Mouse (Mus musculus): Measurements from ENCODE around the gene Pla2r1.

The Pla2r1 gene

GRCm38 (mm10) chr2:60500583-60501116 lies 52.5 kb downstream of the Pla2r1 start:
- DNase-seq: no peak

GRCm38 (mm10) chr2:60479906-60480305 lies 73.2 kb downstream of the Pla2r1 start:
- peak; percentile 38 for DNase-seq

GRCm38 (mm10) chr2:60478778-60479177 lies 74.3 kb downstream of the Pla2r1 start:
- no peak for DNase-seq

GRCm38 (mm10) chr2:60468901-60469770 lies 84.0 kb downstream of the Pla2r1 start:
- no peak for DNase-seq

GRCm38 (mm10) chr2:60452376-60452775 lies 100.7 kb downstream of the Pla2r1 start:
- no peak for DNase-seq

- no peak for DNase-seq
Observed at GRCm38 (mm10) chr2:60451119-60451773, 101.9 kb downstream of the Pla2r1 start.

- no peak for DNase-seq
Observed at GRCm38 (mm10) chr2:60449732-60450131, 103.4 kb downstream of the Pla2r1 start.

GRCm38 (mm10) chr2:60444711-60445509 lies 108.2 kb downstream of the Pla2r1 start:
- DNase-seq: peak; percentile 59

GRCm38 (mm10) chr2:60443279-60443678 lies 109.8 kb downstream of the Pla2r1 start:
- DNase-seq: no peak

- no peak for DNase-seq
Observed at GRCm38 (mm10) chr2:60441875-60442274, 111.2 kb downstream of the Pla2r1 start.

GRCm38 (mm10) chr2:60436802-60437201 lies 116.3 kb downstream of the Pla2r1 start:
- no peak for DNase-seq

GRCm38 (mm10) chr2:60430315-60431021 lies 122.6 kb downstream of the Pla2r1 start:
- DNase-seq: no peak

GRCm38 (mm10) chr2:60418075-60418474 lies 135.0 kb downstream of the Pla2r1 start:
- peak; percentile 68 for DNase-seq

- no peak for DNase-seq
Observed at GRCm38 (mm10) chr2:60414334-60414733, 138.8 kb downstream of the Pla2r1 start.

- DNase-seq: peak; percentile 45
Observed at GRCm38 (mm10) chr2:60413006-60413650, 140.0 kb downstream of the Pla2r1 start.

GRCm38 (mm10) chr2:60411181-60411580 lies 141.9 kb downstream of the Pla2r1 start:
- no peak for DNase-seq

- DNase-seq: no peak
Observed at GRCm38 (mm10) chr2:60409989-60410763, 142.9 kb downstream of the Pla2r1 start.

GRCm38 (mm10) chr2:60409194-60409593 lies 143.9 kb downstream of the Pla2r1 start:
- DNase-seq: no peak

- no peak for DNase-seq
Observed at GRCm38 (mm10) chr2:60407387-60407786, 145.7 kb downstream of the Pla2r1 start.

- DNase-seq: no peak
Observed at GRCm38 (mm10) chr2:60405431-60405830, 147.7 kb downstream of the Pla2r1 start.

GRCm38 (mm10) chr2:60404763-60405162 lies 148.3 kb downstream of the Pla2r1 start:
- no peak for DNase-seq

Measured in right cerebral cortex, postnatal 25 days (tissue).